Mouse (Mus musculus): ENCODE measurements around the gene Hist2h2ac. TPM values are rescaled to one million over a fixed set of nuclear protein-coding genes. Genes with fewer than 3 reads are reported as not detected.

Hist2h2ac gene
- polyA plus RNA-seq, 1 experiment from 2014 or later, result 0.72 TPM

DNA sequence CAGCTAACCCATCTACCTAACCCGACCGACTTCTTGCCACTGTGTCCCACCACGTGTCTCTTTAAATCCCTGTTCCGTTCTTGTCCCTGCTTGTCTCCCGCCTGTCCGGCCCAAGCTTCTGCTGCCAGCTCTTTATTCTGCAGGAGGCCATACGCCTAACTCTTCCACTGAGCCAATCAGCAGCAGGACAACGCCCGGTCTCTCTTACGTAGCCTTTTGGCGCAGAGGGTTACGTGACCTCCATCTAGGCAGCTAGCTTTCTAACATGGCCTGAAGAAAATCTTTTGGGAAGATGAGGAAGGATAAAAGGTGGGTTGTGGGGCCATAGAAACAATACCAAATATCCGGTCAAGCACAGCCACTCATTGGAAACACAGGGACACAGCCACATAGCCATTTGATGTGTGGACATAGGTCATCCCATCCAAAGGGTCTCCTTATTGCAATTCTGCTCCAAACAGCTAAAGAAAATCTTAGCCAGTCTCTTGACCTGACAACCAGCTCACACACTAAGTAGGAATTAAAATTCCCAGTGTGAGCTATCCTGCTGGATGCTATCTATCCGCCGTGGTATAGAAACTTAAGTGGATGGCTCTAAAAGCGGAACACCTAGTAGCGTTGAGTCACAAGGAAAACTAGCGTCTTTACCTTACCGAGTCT, 41.7 kb upstream of the Hist2h2ac start:
- H3K9ac ChIP-seq (replicated peaks), result peak overlapping the region; percentile 89
- peak overlapping the region; percentile 99 for H3K27ac ChIP-seq (replicated peaks)
- WGBS, result under 1% methylated on average over 19 of the region's 19 CpGs
- peak overlapping the region; percentile 73 for H3K4me2 ChIP-seq
- no peaks in the 10 kb centered on the region for H3K36me3 ChIP-seq
- no peaks in the 10 kb centered on the region for H3K27me3 ChIP-seq (replicated peaks)
- peak overlapping the region; percentile 66 for H3K4me3 ChIP-seq (replicated peaks)
- peaks cover 25% of the 10 kb centered on the region for H3K4me1 ChIP-seq
- peak; percentile 84 for ATAC-seq (ENCODE audit: low FRiP score)
- H3K9me3 ChIP-seq (replicated peaks), result no peaks in the 10 kb centered on the region

DNA sequence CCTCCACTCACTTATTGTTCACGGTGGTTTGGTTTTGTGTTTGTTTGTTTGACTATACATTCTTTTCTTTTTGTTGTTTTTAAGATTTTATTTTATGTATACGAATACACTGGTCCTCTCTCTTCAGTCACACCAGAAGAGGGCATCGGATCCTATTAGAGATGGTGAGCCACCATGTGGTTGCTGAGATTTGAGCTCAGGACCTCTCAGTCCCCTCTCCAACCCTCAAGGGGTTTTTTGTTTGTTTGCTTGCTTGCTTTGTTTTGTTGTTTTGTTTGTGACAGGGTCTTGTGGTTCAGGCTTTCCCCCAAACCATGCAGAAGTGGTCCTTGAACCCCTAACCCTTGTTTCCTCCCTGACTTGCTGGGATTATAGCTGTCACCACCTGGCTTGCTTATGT, 40.9 kb upstream of the Hist2h2ac start:
- Histone ChIP-seq H3K36me3 (no peaks in the 10 kb centered on the region), H3K4me3 (replicated peaks) (peak overlapping the region; percentile 66), H3K4me1 (peaks cover 25% of the 10 kb centered on the region), H3K9ac (replicated peaks) (peak overlapping the region; percentile 89), H3K4me2 (peak overlapping the region; percentile 73), H3K27ac (replicated peaks) (peak overlapping the region; percentile 99), H3K9me3 (replicated peaks) (no peaks in the 10 kb centered on the region), H3K27me3 (replicated peaks) (no peaks in the 10 kb centered on the region)
- no peak for ATAC-seq (ENCODE audit: low FRiP score)
- WGBS, result 50% methylated on average over 3 of the region's 3 CpGs

DNA sequence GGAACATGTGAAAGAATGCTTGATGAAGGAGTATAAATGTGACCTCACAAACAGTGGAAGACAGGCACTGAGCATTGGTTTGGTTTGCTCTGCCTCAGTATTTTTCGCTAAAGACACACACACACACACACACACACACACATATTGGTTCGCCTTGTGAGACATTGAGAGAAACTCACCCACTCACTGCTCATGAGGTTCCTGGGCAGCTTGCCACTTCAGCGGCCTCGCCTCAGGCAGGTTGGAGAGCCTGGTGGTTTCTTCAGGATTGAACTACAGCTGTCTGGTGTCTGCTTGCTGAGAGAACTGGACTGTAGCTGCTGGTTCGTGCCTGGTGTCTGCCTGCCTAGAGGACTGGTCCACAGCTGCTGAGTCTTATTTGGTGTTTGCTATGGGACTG, 39.5 kb upstream of the Hist2h2ac start:
- H3K4me2 ChIP-seq, result no peak overlapping the region
- no peak for ATAC-seq (ENCODE audit: low FRiP score)
- H3K9ac ChIP-seq (replicated peaks), result no peak overlapping the region
- peaks cover 25% of the 10 kb centered on the region for H3K4me1 ChIP-seq
- H3K4me3 ChIP-seq (replicated peaks), result no peak overlapping the region
- no peaks in the 10 kb centered on the region for H3K9me3 ChIP-seq (replicated peaks)
- H3K27ac ChIP-seq (replicated peaks), result no peak overlapping the region
- WGBS, result 96% methylated on average over 5 of the region's 5 CpGs
- H3K36me3 ChIP-seq, result no peaks in the 10 kb centered on the region
- no peaks in the 10 kb centered on the region for H3K27me3 ChIP-seq (replicated peaks)

DNA sequence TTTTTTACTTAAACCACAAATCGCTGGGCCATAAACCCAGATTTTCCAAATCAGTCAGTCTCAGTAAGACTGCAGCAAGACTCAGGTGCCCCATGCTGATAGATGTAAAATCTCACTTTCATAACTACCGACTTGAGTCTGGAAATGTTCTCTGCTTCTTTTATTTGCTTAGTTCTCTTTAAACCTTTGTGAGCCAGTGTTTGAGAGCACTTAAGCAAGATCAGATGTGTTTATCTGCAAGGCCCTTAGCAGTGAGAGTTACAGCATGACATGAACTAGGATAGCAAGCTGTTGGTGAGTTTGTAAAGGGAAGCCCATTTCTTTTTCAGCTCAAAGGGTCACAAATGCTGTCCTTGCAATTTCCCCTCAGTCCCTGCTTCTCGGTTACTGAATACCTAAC, 36.5 kb upstream of the Hist2h2ac start:
- 89% methylated on average over 3 of the region's 3 CpGs for WGBS
- no peak overlapping the region for H3K4me2 ChIP-seq
- no peaks in the 10 kb centered on the region for H3K9me3 ChIP-seq (replicated peaks)
- H3K9ac ChIP-seq (replicated peaks), result no peak overlapping the region
- H3K27ac ChIP-seq (replicated peaks), result no peak overlapping the region
- H3K36me3 ChIP-seq, result no peaks in the 10 kb centered on the region
- no peak for ATAC-seq (ENCODE audit: low FRiP score)
- peaks cover 10% of the 10 kb centered on the region for H3K4me1 ChIP-seq
- no peak overlapping the region for H3K4me3 ChIP-seq (replicated peaks)
- H3K27me3 ChIP-seq (replicated peaks), result no peaks in the 10 kb centered on the region

DNA sequence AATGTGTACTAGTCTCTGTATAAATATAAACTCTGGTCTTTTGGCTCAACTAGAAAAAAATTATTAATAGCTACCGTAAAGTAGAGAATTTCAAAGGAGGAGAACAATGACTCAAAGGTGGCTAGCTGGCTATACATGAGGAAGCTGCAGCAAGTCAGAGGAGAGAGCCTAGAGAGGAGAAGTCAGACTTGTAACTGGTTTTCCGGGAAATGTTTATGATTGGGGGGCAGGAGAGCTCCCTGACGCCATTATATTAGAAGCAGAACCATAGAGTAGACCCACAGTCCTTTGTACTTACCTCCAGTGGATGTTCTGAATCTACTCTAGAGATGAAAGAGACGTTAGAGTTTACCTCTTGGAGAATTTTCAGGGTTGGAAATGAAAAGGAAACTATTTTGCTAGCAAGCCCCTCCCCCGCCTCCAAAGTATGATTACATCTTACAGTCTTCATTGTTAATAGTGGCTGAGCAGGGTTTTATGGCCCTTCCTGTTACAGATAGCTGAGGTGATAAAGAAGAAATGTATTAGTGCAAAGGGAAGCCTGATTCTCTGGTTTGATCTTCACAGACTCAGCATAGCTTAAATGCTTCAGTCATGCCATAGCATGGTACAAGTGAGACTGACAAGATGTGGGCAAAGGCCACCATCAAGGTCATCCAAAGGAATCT, 35.4 kb upstream of the Hist2h2ac start:
- H3K27me3 ChIP-seq (replicated peaks), result no peaks in the 10 kb centered on the region
- H3K9me3 ChIP-seq (replicated peaks), result no peaks in the 10 kb centered on the region
- WGBS, result 83% methylated on average over 5 of the region's 5 CpGs
- H3K9ac ChIP-seq (replicated peaks), result no peak overlapping the region
- H3K36me3 ChIP-seq, result no peaks in the 10 kb centered on the region
- no peak overlapping the region for H3K4me2 ChIP-seq
- H3K4me1 ChIP-seq, result no peaks in the 10 kb centered on the region
- no peak for ATAC-seq (ENCODE audit: low FRiP score)
- no peak overlapping the region for H3K4me3 ChIP-seq (replicated peaks)
- H3K27ac ChIP-seq (replicated peaks), result no peak overlapping the region

DNA sequence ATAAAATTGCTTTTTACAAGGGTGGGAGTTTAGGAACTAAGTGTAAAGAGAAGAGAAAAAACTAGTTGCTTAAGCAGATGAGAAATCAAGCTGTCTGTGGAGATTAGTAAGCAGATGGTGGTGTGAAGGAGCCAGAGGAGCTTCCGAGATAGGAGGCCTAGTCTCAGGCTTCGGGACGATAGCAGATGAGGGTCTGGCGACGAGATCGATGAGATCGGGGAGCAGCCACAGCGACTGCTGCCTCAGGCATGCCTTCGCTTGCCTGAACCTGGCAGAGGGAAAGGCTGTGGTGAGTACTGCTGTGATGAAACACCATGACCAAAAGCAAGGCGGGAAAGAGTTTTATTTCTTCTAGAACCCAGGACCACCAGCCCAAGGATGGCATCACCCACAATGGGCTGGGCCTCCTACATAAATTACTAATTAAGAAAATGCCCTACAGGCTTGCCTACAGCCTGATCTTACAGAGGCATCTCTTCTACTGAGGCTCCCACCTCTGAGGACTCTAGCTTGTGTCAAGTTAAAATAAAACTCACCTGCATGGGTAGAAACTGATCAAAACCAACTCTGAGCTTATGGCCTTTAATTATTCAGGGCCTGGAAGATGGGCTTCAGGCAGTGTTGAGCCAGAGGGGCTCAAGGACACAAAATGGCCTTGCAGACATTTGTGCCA, 34.1 kb upstream of the Hist2h2ac start:
- Histone ChIP-seq H3K4me1 (no peaks in the 10 kb centered on the region), H3K36me3 (no peaks in the 10 kb centered on the region), H3K4me2 (no peak overlapping the region), H3K27me3 (replicated peaks) (no peaks in the 10 kb centered on the region), H3K4me3 (replicated peaks) (no peak overlapping the region), H3K9me3 (replicated peaks) (no peaks in the 10 kb centered on the region), H3K9ac (replicated peaks) (no peak overlapping the region), H3K27ac (replicated peaks) (no peak overlapping the region)
- 46% methylated on average over 10 of the region's 10 CpGs for WGBS
- no peak for ATAC-seq (ENCODE audit: low FRiP score)

GRCm38 (mm10) chr3:96251787-96252186, 31.1 kb upstream of the Hist2h2ac start:
- H3K9me3 ChIP-seq (replicated peaks), result no peaks in the 10 kb centered on the region
- no peaks in the 10 kb centered on the region for H3K27me3 ChIP-seq (replicated peaks)
- peaks cover 5% of the 10 kb centered on the region for H3K4me1 ChIP-seq
- no peaks in the 10 kb centered on the region for H3K36me3 ChIP-seq
- H3K4me3 ChIP-seq (replicated peaks), result no peak overlapping the region
- no peak overlapping the region for H3K27ac ChIP-seq (replicated peaks)
- no peak overlapping the region for H3K4me2 ChIP-seq
- no peak for ATAC-seq (ENCODE audit: low FRiP score)
- H3K9ac ChIP-seq (replicated peaks), result no peak overlapping the region
- WGBS, result 95% methylated on average over 3 of the region's 3 CpGs

- no peak overlapping the region for H3K4me2 ChIP-seq
- H3K9me3 ChIP-seq (replicated peaks), result no peaks in the 10 kb centered on the region
- H3K27ac ChIP-seq (replicated peaks), result no peak overlapping the region
- no peaks in the 10 kb centered on the region for H3K27me3 ChIP-seq (replicated peaks)
- no peaks in the 10 kb centered on the region for H3K36me3 ChIP-seq
- H3K4me1 ChIP-seq, result peaks cover 5% of the 10 kb centered on the region
- H3K4me3 ChIP-seq (replicated peaks), result no peak overlapping the region
- no peak overlapping the region for H3K9ac ChIP-seq (replicated peaks)
- WGBS, result 58% methylated on average over 3 of the region's 3 CpGs
- no peak for ATAC-seq (ENCODE audit: low FRiP score)
Measured at GRCm38 (mm10) chr3:96250890-96251289, 30.2 kb upstream of the Hist2h2ac start.

- H3K27ac ChIP-seq (replicated peaks), result no peak overlapping the region
- H3K4me1 ChIP-seq, result peaks cover 13% of the 10 kb centered on the region
- H3K36me3 ChIP-seq, result no peaks in the 10 kb centered on the region
- no peak overlapping the region for H3K9ac ChIP-seq (replicated peaks)
- 0 out of 2 replicates have a peak overlapping the region, but pooled peaks have one; percentile 50 for H3K4me2 ChIP-seq
- H3K27me3 ChIP-seq (replicated peaks), result no peaks in the 10 kb centered on the region
- no peaks in the 10 kb centered on the region for H3K9me3 ChIP-seq (replicated peaks)
- WGBS, result 50% methylated on average over 4 of the region's 4 CpGs
- ATAC-seq (ENCODE audit: low FRiP score), result no peak
- H3K4me3 ChIP-seq (replicated peaks), result no peak overlapping the region
Measured at GRCm38 (mm10) chr3:96249034-96249345, 28.3 kb upstream of the Hist2h2ac start.

- no peaks in the 10 kb centered on the region for H3K9me3 ChIP-seq (replicated peaks)
- peaks cover 18% of the 10 kb centered on the region for H3K4me1 ChIP-seq
- WGBS, result 48% methylated on average over 6 of the region's 6 CpGs
- ATAC-seq (ENCODE audit: low FRiP score), result no peak
- H3K27me3 ChIP-seq (replicated peaks), result no peaks in the 10 kb centered on the region
- no peak overlapping the region for H3K9ac ChIP-seq (replicated peaks)
- no peaks in the 10 kb centered on the region for H3K36me3 ChIP-seq
- no peak overlapping the region for H3K4me3 ChIP-seq (replicated peaks)
- H3K27ac ChIP-seq (replicated peaks), result no peak overlapping the region
- peak overlapping the region; percentile 50 for H3K4me2 ChIP-seq
Measured at GRCm38 (mm10) chr3:96248141-96249033, 27.7 kb upstream of the Hist2h2ac start.

GRCm38 (mm10) chr3:96247356-96248140, 26.9 kb upstream of the Hist2h2ac start:
- Histone ChIP-seq H3K4me3 (replicated peaks) (peak overlapping the region; percentile 23; the same call in 1 of the 2 replicates), H3K27me3 (replicated peaks) (no peaks in the 10 kb centered on the region), H3K36me3 (no peaks in the 10 kb centered on the region), H3K9ac (replicated peaks) (0 out of 2 replicates have a peak overlapping the region, but pooled peaks have one; percentile 2), H3K27ac (replicated peaks) (no peak overlapping the region), H3K4me2 (peak overlapping the region; percentile 50), H3K4me1 (peaks cover 18% of the 10 kb centered on the region), H3K9me3 (replicated peaks) (no peaks in the 10 kb centered on the region)
- 7% methylated on average over 11 of the region's 11 CpGs for WGBS
- no peak for ATAC-seq (ENCODE audit: low FRiP score)
